Mouse (Mus musculus): Measurements from ENCODE around the gene Sh2d6.

DNA sequence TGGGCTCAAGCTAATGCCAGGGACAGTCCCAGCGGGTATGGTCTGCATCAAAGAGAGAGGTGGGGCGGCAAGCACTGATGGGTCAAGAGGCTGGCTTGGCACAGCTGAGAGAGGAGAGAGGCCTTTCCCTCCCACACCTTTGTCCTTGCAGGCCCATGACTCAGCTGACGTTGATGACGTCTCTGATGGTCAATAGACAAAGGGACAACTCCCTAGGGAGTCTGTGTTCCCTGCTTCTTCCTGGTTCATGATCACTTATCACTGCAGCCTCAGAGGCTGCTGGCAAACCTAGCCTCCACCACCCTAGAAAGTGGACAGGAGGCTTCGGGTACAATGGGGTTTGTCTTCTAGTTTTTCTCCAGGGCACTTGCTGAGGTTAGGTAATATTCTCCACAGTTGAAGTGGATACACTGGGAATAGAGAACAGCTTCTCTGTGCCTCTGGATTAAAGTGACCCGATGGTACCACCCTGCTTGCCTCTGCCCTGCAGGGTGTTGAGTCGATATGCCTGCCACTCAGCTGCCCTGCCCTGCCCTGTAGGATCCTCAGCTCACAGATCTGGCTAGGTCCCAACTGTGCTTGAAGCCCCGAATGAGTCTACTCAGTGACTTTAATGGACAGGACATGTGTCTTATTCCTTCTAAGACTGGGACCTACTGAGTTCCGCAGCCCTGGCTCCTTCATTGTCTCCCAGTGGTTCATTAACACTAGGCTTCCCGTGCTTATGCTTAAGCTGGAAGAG, 7.1 kb upstream of the Sh2d6 start:
- TF ChIP-seq EP300 (IDR thresholded peaks at IDR 0.05; ENCODE audit: low read depth) (no peak), CTCF (IDR thresholded peaks at IDR 0.05; ENCODE audit: low read depth) (no peak)

All from liver, embryonic 14.5 days (tissue).